Mouse (Mus musculus): ENCODE data around the gene Rhox2f. TPM values are rescaled to one million over a fixed set of nuclear protein-coding genes. Genes with fewer than 3 reads are reported as not detected.

Gene Rhox2f
- not detected for polyA plus RNA-seq (2014; fragmentation: Illumina TruSeq; extraction: RNeasy Lipid Tissue Mini Kit (QIAGEN cat#74804); ENCODE audit: low read depth, low replicate concordance)

DNA sequence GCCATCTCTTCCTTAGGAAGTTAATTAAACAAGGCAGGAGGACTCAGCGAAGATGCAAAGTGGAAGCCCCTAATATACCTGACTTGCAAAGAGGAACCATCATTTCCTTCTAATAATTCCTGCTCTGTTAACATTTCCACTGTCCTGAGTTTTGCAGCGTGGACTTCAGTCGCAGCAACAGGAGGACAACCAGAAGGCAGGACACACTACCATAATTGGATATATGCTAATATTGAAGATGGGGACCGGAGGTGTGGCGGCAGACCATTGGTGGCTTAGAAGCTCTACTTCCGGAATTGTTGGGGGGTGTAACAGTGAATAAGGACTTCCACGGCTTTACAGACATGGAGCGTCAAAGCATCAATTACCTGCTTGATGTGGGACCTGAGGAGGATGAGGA lies at the start of gene Rhox2f:
Gene Rhox2f (plus strand): TSS at position 301 of the 400 bp plus-strand sequence.

GRCm38 (mm10) chrX:37530152-37530551 lies 41.1 kb upstream of the Rhox2f start, which contains the start of gene Rhox2e:
Rhox2e (plus strand) TSS chrX:37530452.

DNA sequence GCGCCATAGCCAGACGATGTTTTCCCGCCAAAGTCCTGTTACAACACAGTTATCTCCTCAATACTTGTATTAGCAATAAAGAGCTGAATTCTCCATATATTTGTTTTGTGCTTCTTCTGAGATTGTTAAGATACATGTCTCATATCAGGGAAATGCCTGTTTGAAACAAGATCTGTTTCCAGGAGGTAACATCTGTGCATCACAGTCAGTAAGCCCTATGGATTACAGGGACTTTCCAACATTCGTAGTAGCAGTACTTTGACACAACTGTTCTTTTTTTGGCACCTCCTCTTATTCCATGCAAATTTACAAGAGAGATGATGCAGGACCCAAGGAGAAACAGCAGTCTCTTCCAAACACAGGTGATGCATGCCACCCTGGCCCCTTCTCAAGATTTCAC lies 29.5 kb upstream of the Rhox2f start, which contains the start of gene Rhox3e:
Gene Rhox3e (plus strand): TSS at position 301 of the 400 bp plus-strand sequence.

DNA sequence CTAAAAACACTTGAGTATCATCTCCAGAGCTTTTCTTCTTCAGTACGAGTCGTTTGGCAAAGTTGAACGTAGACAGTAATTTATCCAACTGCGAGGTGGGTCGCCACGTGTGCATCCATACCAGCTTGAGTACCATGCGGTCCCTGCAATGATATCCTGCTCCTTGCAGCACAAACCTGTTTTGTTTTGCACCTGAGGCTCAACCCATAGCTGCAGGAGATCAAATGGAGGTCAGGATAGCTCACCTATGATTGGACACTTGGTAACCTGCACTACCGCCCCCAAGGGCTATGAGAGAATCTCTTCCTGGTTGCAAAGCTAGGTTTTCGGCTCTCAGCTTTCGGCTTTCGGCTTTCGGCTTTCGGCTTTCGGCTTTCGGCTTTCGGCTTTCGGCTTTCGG lies 14.1 kb upstream of the Rhox2f start, which contains the start of gene Rhox4e:
Gene Rhox4e (plus strand): TSS at position 301 of the 400 bp plus-strand sequence.

DNA sequence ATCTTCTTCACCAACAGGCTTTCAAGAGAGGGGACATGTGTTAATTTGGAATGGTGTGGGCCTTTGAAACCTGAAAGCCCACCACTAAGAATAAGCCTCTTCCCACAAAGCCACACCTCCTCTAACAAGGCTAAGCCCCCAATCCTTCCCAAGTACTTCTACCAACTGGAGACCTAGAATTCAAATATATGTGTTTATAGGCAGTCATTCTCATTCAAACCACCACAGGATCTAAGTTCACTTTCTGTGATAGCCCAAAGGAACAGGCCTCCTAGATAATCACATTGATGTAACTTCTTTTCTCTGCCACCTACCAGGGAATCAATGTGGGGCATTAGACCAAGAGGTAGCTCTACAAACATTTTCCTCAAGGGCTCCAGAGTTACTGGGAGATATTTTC lies 9.5 kb downstream of the Rhox2f start, which contains the start of gene Rhox3f:
Gene Rhox3f (plus strand): TSS at position 301 of the 400 bp plus-strand sequence.

DNA sequence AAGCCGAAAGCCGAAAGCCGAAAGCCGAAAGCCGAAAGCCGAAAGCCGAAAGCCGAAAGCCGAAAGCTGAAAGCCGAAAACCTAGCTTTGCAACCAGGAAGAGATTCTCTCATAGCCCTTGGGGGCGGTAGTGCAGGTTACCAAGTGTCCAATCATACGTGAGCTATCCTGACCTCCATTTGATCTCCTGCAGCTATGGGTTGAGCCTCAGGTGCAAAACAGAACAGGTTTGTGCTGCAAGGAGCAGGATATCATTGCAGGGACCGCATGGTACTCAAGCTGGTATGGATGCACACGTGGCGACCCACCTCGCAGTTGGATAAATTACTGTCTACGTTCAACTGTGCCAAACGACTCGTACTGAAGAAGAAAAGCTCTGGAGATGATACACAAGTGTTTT lies 36.4 kb downstream of the Rhox2f start, which contains the start of gene Rhox4f:
Gene Rhox4f (minus strand): TSS at position 101 of the 400 bp plus-strand sequence.

Other genes starting within 250 kb of the Rhox2f start
- gene Rhox3a2, start 191.4 kb upstream of the Rhox2f start, polyA plus RNA-seq (2014; fragmentation: Illumina TruSeq; extraction: RNeasy Lipid Tissue Mini Kit (QIAGEN cat#74804); ENCODE audit: low read depth, low replicate concordance), result not detected
- gene Rhox4a2, start 180.6 kb upstream of the Rhox2f start, polyA plus RNA-seq (2014; fragmentation: Illumina TruSeq; extraction: RNeasy Lipid Tissue Mini Kit (QIAGEN cat#74804); ENCODE audit: low read depth, low replicate concordance), result not detected
- gene Rhox2b, start 159.3 kb upstream of the Rhox2f start, polyA plus RNA-seq (2014; fragmentation: Illumina TruSeq; extraction: RNeasy Lipid Tissue Mini Kit (QIAGEN cat#74804); ENCODE audit: low read depth, low replicate concordance), result not detected
- gene Rhox4b, start 138.9 kb upstream of the Rhox2f start, polyA plus RNA-seq (2014; fragmentation: Illumina TruSeq; extraction: RNeasy Lipid Tissue Mini Kit (QIAGEN cat#74804); ENCODE audit: low read depth, low replicate concordance), result not detected
- gene Rhox2c, start 117.7 kb upstream of the Rhox2f start, polyA plus RNA-seq (2014; fragmentation: Illumina TruSeq; extraction: RNeasy Lipid Tissue Mini Kit (QIAGEN cat#74804); ENCODE audit: low read depth, low replicate concordance), result not detected
- gene Rhox3c, start 112.8 kb upstream of the Rhox2f start, polyA plus RNA-seq (2014; fragmentation: Illumina TruSeq; extraction: RNeasy Lipid Tissue Mini Kit (QIAGEN cat#74804); ENCODE audit: low read depth, low replicate concordance), result not detected
- not detected for gene Rhox4c, start 91.1 kb upstream of the Rhox2f start, polyA plus RNA-seq (2014; fragmentation: Illumina TruSeq; extraction: RNeasy Lipid Tissue Mini Kit (QIAGEN cat#74804); ENCODE audit: low read depth, low replicate concordance)
- not detected for gene Rhox2d, start 78.0 kb upstream of the Rhox2f start, polyA plus RNA-seq (2014; fragmentation: Illumina TruSeq; extraction: RNeasy Lipid Tissue Mini Kit (QIAGEN cat#74804); ENCODE audit: low read depth, low replicate concordance)
- not detected for gene Rhox4d, start 57.0 kb upstream of the Rhox2f start, polyA plus RNA-seq (2014; fragmentation: Illumina TruSeq; extraction: RNeasy Lipid Tissue Mini Kit (QIAGEN cat#74804); ENCODE audit: low read depth, low replicate concordance)
- gene Rhox2e, start 41.0 kb upstream of the Rhox2f start, polyA plus RNA-seq (2014; fragmentation: Illumina TruSeq; extraction: RNeasy Lipid Tissue Mini Kit (QIAGEN cat#74804); ENCODE audit: low read depth, low replicate concordance), result not detected
- gene Rhox3e, start 29.4 kb upstream of the Rhox2f start, polyA plus RNA-seq (2014; fragmentation: Illumina TruSeq; extraction: RNeasy Lipid Tissue Mini Kit (QIAGEN cat#74804); ENCODE audit: low read depth, low replicate concordance), result not detected
- not detected for gene Rhox4e, start 14.0 kb upstream of the Rhox2f start, polyA plus RNA-seq (2014; fragmentation: Illumina TruSeq; extraction: RNeasy Lipid Tissue Mini Kit (QIAGEN cat#74804); ENCODE audit: low read depth, low replicate concordance)
- not detected for gene Rhox3f, start 9.6 kb downstream of the Rhox2f start, polyA plus RNA-seq (2014; fragmentation: Illumina TruSeq; extraction: RNeasy Lipid Tissue Mini Kit (QIAGEN cat#74804); ENCODE audit: low read depth, low replicate concordance)
- gene Rhox4f, start 36.3 kb downstream of the Rhox2f start, polyA plus RNA-seq (2014; fragmentation: Illumina TruSeq; extraction: RNeasy Lipid Tissue Mini Kit (QIAGEN cat#74804); ENCODE audit: low read depth, low replicate concordance), result not detected
- not detected for gene Rhox3g, start 57.2 kb downstream of the Rhox2f start, polyA plus RNA-seq (2014; fragmentation: Illumina TruSeq; extraction: RNeasy Lipid Tissue Mini Kit (QIAGEN cat#74804); ENCODE audit: low read depth, low replicate concordance)
- gene Rhox2g, start 72.1 kb downstream of the Rhox2f start, polyA plus RNA-seq (2014; fragmentation: Illumina TruSeq; extraction: RNeasy Lipid Tissue Mini Kit (QIAGEN cat#74804); ENCODE audit: low read depth, low replicate concordance), result not detected
- gene Rhox4g, start 79.9 kb downstream of the Rhox2f start, polyA plus RNA-seq (2014; fragmentation: Illumina TruSeq; extraction: RNeasy Lipid Tissue Mini Kit (QIAGEN cat#74804); ENCODE audit: low read depth, low replicate concordance), result not detected
- gene Rhox3h, start 97.4 kb downstream of the Rhox2f start, polyA plus RNA-seq (2014; fragmentation: Illumina TruSeq; extraction: RNeasy Lipid Tissue Mini Kit (QIAGEN cat#74804); ENCODE audit: low read depth, low replicate concordance), result not detected
- not detected for gene Rhox2h, start 101.9 kb downstream of the Rhox2f start, polyA plus RNA-seq (2014; fragmentation: Illumina TruSeq; extraction: RNeasy Lipid Tissue Mini Kit (QIAGEN cat#74804); ENCODE audit: low read depth, low replicate concordance)
- gene Rhox5, start 233.4 kb downstream of the Rhox2f start, polyA plus RNA-seq (2014; fragmentation: Illumina TruSeq; extraction: RNeasy Lipid Tissue Mini Kit (QIAGEN cat#74804); ENCODE audit: low read depth, low replicate concordance), result not detected

Data from liver, adult 10 weeks (tissue).